Mouse (Mus musculus): ENCODE results near the gene Vat1l.
A peak's percentile ranks its signal among the peaks of the same experiment; 100 is the strongest.

The Vat1l gene

DNA sequence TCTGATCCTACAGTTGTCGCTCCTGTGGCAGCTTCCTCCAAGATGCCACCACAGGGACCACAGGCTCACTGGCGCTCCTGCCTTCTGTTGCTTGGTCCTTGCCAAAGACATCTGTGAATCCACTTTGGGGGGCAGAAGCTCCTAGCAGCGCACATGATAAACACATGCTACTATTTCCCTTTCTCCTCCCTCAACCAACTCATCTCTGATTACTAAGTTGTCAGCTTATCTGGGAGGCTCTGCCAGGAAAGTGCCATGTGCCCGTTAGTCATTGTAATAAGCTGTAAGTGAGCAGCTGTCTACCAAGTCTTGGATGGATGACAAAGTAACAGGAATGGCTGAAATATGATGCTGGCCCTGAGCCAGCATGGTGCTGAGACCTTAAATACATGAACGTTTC lies 100.9 kb downstream of the Vat1l start:
- Histone ChIP-seq H3K4me3 (replicated peaks; ENCODE audit: low read length) (no peak overlapping the region), H3K4me1 (replicated peaks; ENCODE audit: low read depth, low read length) (peaks cover 2% of the 10 kb centered on the region; the same call in 1 of the 2 replicates), H3K27me3 (ENCODE audit: insufficient read depth, low read length) (no peaks in the 10 kb centered on the region), H3K9me3 (ENCODE audit: low read length) (peaks cover 5% of the 10 kb centered on the region; the same call in 1 of the 2 replicates), H3K36me3 (ENCODE audit: insufficient read depth, low read length) (no peaks in the 10 kb centered on the region)
- TF ChIP-seq NANOG (IDR thresholded peaks at IDR 0.05; ENCODE audit: borderline replicate concordance, low read length) (no peak), POU5F1 (IDR thresholded peaks at IDR 0.05; ENCODE audit: borderline replicate concordance, low read length) (no peak), CTCF (conservative IDR thresholded peaks at IDR 0.05; ENCODE audit: low read length) (no peak)

GRCm38 (mm10) chr8:114314669-114315325 lies 109.4 kb downstream of the Vat1l start:
- peaks cover 25% of the 10 kb centered on the region for H3K4me1 ChIP-seq (replicated peaks; ENCODE audit: low read depth, low read length)
- no peak overlapping the region for H3K4me3 ChIP-seq (replicated peaks; ENCODE audit: low read length)
- no peaks in the 10 kb centered on the region; the same call in 1 of the 2 replicates for H3K9me3 ChIP-seq (ENCODE audit: low read length)
- H3K27me3 ChIP-seq (ENCODE audit: insufficient read depth, low read length) = no peaks in the 10 kb centered on the region
- H3K36me3 ChIP-seq (ENCODE audit: insufficient read depth, low read length) = no peaks in the 10 kb centered on the region
- no peak for TF ChIP-seq NANOG (IDR thresholded peaks at IDR 0.05; ENCODE audit: borderline replicate concordance, low read length)
- no peak for TF ChIP-seq POU5F1 (IDR thresholded peaks at IDR 0.05; ENCODE audit: borderline replicate concordance, low read length)
- no peak for TF ChIP-seq CTCF (conservative IDR thresholded peaks at IDR 0.05; ENCODE audit: low read length)

- Histone ChIP-seq H3K9me3 (ENCODE audit: low read length) (0 out of 2 replicates have a peak, but pooled peaks cover 9% of the 10 kb centered on the region), H3K36me3 (ENCODE audit: insufficient read depth, low read length) (no peaks in the 10 kb centered on the region), H3K27me3 (ENCODE audit: insufficient read depth, low read length) (no peaks in the 10 kb centered on the region), H3K4me1 (replicated peaks; ENCODE audit: low read depth, low read length) (peaks cover 22% of the 10 kb centered on the region), H3K4me3 (replicated peaks; ENCODE audit: low read length) (no peak overlapping the region)
- TF ChIP-seq NANOG (IDR thresholded peaks at IDR 0.05; ENCODE audit: borderline replicate concordance, low read length) (no peak), POU5F1 (IDR thresholded peaks at IDR 0.05; ENCODE audit: borderline replicate concordance, low read length) (no peak), CTCF (conservative IDR thresholded peaks at IDR 0.05; ENCODE audit: low read length) (no peak)
These were observed 112.7 kb downstream of the Vat1l start for GRCm38 (mm10) chr8:114318161-114318560.

DNA sequence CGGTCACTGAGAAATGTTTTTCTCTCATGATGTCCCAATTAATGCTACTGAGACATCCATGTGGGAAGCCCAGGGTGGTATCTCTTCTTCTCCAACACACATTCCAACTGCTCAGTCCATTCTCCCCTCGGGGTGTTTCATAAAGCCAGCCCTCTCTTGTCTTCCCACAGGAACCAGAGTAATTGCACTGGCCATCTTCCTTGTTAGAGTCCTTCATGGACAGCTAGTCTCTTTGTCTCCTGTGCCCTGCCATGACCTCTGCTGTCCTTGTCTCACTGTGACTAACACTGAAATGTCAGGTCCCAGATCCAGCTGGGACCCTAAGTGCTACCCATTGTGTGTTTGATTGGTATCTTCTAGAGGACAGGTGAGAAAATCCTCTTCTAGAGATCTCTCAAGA lies 116.7 kb downstream of the Vat1l start:
- H3K4me1 ChIP-seq (replicated peaks; ENCODE audit: low read depth, low read length) = no peaks in the 10 kb centered on the region

GRCm38 (mm10) chr8:114331928-114332327 lies 126.5 kb downstream of the Vat1l start:
- TF ChIP-seq CTCF (conservative IDR thresholded peaks at IDR 0.05; ENCODE audit: low read length) = no peak
- TF ChIP-seq POU5F1 (IDR thresholded peaks at IDR 0.05; ENCODE audit: borderline replicate concordance, low read length) = no peak
- no peak for TF ChIP-seq NANOG (IDR thresholded peaks at IDR 0.05; ENCODE audit: borderline replicate concordance, low read length)
- no peaks in the 10 kb centered on the region for H3K36me3 ChIP-seq (ENCODE audit: insufficient read depth, low read length)
- H3K4me3 ChIP-seq (replicated peaks; ENCODE audit: low read length) = no peak overlapping the region
- peaks cover 23% of the 10 kb centered on the region for H3K9me3 ChIP-seq (ENCODE audit: low read length)
- no peaks in the 10 kb centered on the region for H3K4me1 ChIP-seq (replicated peaks; ENCODE audit: low read depth, low read length)
- peaks cover 17% of the 10 kb centered on the region for H3K27me3 ChIP-seq (ENCODE audit: insufficient read depth, low read length)

More for the DNA sequence above, 116.7 kb downstream of the Vat1l start:
- Histone ChIP-seq H3K27me3 (ENCODE audit: insufficient read depth, low read length) (no peaks in the 10 kb centered on the region), H3K4me3 (replicated peaks; ENCODE audit: low read length) (no peak overlapping the region), H3K36me3 (ENCODE audit: insufficient read depth, low read length) (no peaks in the 10 kb centered on the region), H3K9me3 (ENCODE audit: low read length) (peaks cover 12% of the 10 kb centered on the region)
- TF ChIP-seq NANOG (IDR thresholded peaks at IDR 0.05; ENCODE audit: borderline replicate concordance, low read length) (no peak), POU5F1 (IDR thresholded peaks at IDR 0.05; ENCODE audit: borderline replicate concordance, low read length) (no peak), CTCF (conservative IDR thresholded peaks at IDR 0.05; ENCODE audit: low read length) (no peak)

- H3K36me3 ChIP-seq (ENCODE audit: insufficient read depth, low read length) = no peaks in the 10 kb centered on the region
- TF ChIP-seq NANOG (IDR thresholded peaks at IDR 0.05; ENCODE audit: borderline replicate concordance, low read length) (no peak), POU5F1 (IDR thresholded peaks at IDR 0.05; ENCODE audit: borderline replicate concordance, low read length) (no peak), CTCF (conservative IDR thresholded peaks at IDR 0.05; ENCODE audit: low read length) (no peak)
- peaks cover 23% of the 10 kb centered on the region for H3K9me3 ChIP-seq (ENCODE audit: low read length)
- no peaks in the 10 kb centered on the region for H3K4me1 ChIP-seq (replicated peaks; ENCODE audit: low read depth, low read length)
- peaks cover 17% of the 10 kb centered on the region for H3K27me3 ChIP-seq (ENCODE audit: insufficient read depth, low read length)
- no peak overlapping the region for H3K4me3 ChIP-seq (replicated peaks; ENCODE audit: low read length)
These were observed 127.5 kb downstream of the Vat1l start for GRCm38 (mm10) chr8:114332949-114333348.

GRCm38 (mm10) chr8:114335721-114336120 lies 130.3 kb downstream of the Vat1l start:
- peaks cover 8% of the 10 kb centered on the region for H3K9me3 ChIP-seq (ENCODE audit: low read length)
- H3K27me3 ChIP-seq (ENCODE audit: insufficient read depth, low read length) = peaks cover 21% of the 10 kb centered on the region
- TF ChIP-seq NANOG (IDR thresholded peaks at IDR 0.05; ENCODE audit: borderline replicate concordance, low read length) (no peak), CTCF (conservative IDR thresholded peaks at IDR 0.05; ENCODE audit: low read length) (no peak), POU5F1 (IDR thresholded peaks at IDR 0.05; ENCODE audit: borderline replicate concordance, low read length) (no peak)
- H3K36me3 ChIP-seq (ENCODE audit: insufficient read depth, low read length) = no peaks in the 10 kb centered on the region
- H3K4me3 ChIP-seq (replicated peaks; ENCODE audit: low read length) = no peak overlapping the region
- H3K4me1 ChIP-seq (replicated peaks; ENCODE audit: low read depth, low read length) = no peaks in the 10 kb centered on the region

GRCm38 (mm10) chr8:114342276-114342675 lies 136.9 kb downstream of the Vat1l start:
- H3K4me1 ChIP-seq (replicated peaks; ENCODE audit: low read depth, low read length) = no peaks in the 10 kb centered on the region
- no peak overlapping the region for H3K4me3 ChIP-seq (replicated peaks; ENCODE audit: low read length)
- TF ChIP-seq POU5F1 (IDR thresholded peaks at IDR 0.05; ENCODE audit: borderline replicate concordance, low read length) (no peak), CTCF (conservative IDR thresholded peaks at IDR 0.05; ENCODE audit: low read length) (peak; percentile 68), NANOG (IDR thresholded peaks at IDR 0.05; ENCODE audit: borderline replicate concordance, low read length) (no peak)
- 0 out of 2 replicates have a peak, but pooled peaks cover 7% of the 10 kb centered on the region for H3K27me3 ChIP-seq (ENCODE audit: insufficient read depth, low read length)
- no peaks in the 10 kb centered on the region for H3K36me3 ChIP-seq (ENCODE audit: insufficient read depth, low read length)
- H3K9me3 ChIP-seq (ENCODE audit: low read length) = no peaks in the 10 kb centered on the region
